Mouse (Mus musculus): ENCODE measurements around the gene Optn. TPM values are rescaled to one million over a fixed set of nuclear protein-coding genes. Genes with fewer than 3 reads are reported as not detected.

The Optn gene
- total RNA-seq, 1 experiment, result 4.6 TPM

DNA sequence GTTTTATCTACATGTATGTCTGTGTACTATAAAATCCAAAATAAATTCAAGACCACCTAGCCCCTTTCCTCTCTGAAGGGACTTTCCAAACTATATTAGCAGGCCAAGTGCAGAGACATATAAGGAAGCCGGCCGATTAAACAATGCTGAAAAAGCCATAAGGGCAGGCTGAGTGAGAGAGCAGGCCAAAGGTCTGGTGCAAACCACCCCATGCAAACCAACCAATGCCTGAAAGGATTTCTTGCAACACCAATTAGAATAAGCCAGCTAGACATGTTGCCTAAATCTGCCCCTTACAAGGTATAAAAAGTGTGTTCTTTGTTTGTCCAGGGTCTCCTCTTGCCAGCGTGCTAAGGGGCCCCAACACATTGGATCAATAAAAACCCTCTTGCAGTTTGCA lies 23.8 kb upstream of the Optn start:
- Histone ChIP-seq H3K36me3 (ENCODE audit: control insufficient read depth, insufficient read depth, low read length, poor library complexity, severe bottlenecking) (no peaks in the 10 kb centered on the region), H3K9ac (ENCODE audit: insufficient read depth, low read depth, low read length, poor library complexity, severe bottlenecking) (no peak overlapping the region), H3K4me3 (ENCODE audit: insufficient read depth in 1 of 2, low read depth in 1 of 2, low read length in 2 of 2, poor library complexity in 1 of 2, severe bottlenecking in 1 of 2) (no peak overlapping the region), H3K9me3 (ENCODE audit: control insufficient read depth, insufficient read depth, low read depth, low read length) (no peaks in the 10 kb centered on the region), H3K4me1 (ENCODE audit: control insufficient read depth in 2 of 2, insufficient read depth in 2 of 2, low read length in 2 of 2, poor library complexity in 1 of 2) (no peaks in the 10 kb centered on the region), H3K27ac (ENCODE audit: insufficient read depth, low read depth, low read length, poor library complexity, severe bottlenecking) (no peak overlapping the region)
- no peak for TF ChIP-seq ZC3H11A (IDR thresholded peaks at IDR 0.05; ENCODE audit: borderline replicate concordance, low read depth, low read length)
- TF ChIP-seq HCFC1 (IDR thresholded peaks at IDR 0.05; ENCODE audit: borderline replicate concordance, insufficient read depth, low read length), result no peak
- TF ChIP-seq CHD2 (IDR thresholded peaks at IDR 0.05; ENCODE audit: low read depth, low read length), result no peak
- no peak for TF ChIP-seq ZNF384 (IDR thresholded peaks at IDR 0.05; ENCODE audit: low read depth, low read length)
- TF ChIP-seq MAFK (IDR thresholded peaks at IDR 0.05; ENCODE audit: insufficient read depth, low read depth, low read length), result no peak
- DNase-seq (ENCODE audit: low read depth, low spot score), result no peak
- in situ Hi-C loops (cut with MboI; ENCODE audit: low sequenced_read_pairs in 2 of 2, unreplicated experiment in 2 of 2), result loop anchor here in 1 of 2 experiments (25.0 kb wide), 1 partner anchor 325 kb away; no protein-coding TSS in a partner anchor

GRCm38 (mm10) chr2:5083739-5084138 lies 19.9 kb upstream of the Optn start:
- in situ Hi-C loops (cut with MboI; ENCODE audit: low sequenced_read_pairs in 2 of 2, unreplicated experiment in 2 of 2), result loop anchor here in 1 of 2 experiments (25.0 kb wide), 1 partner anchor 329 kb away; no protein-coding TSS in a partner anchor
- no peak overlapping the region for H3K9ac ChIP-seq (ENCODE audit: insufficient read depth, low read depth, low read length, poor library complexity, severe bottlenecking)
- no peaks in the 10 kb centered on the region for H3K9me3 ChIP-seq (ENCODE audit: control insufficient read depth, insufficient read depth, low read depth, low read length)
- no peak overlapping the region for H3K4me3 ChIP-seq (ENCODE audit: insufficient read depth in 1 of 2, low read depth in 1 of 2, low read length in 2 of 2, poor library complexity in 1 of 2, severe bottlenecking in 1 of 2)
- peaks cover 3% of the 10 kb centered on the region in 2 experiments; a peak in 1 of 4 replicates for H3K4me1 ChIP-seq (ENCODE audit: control insufficient read depth in 2 of 2, insufficient read depth in 2 of 2, low read length in 2 of 2, poor library complexity in 1 of 2)
- H3K27ac ChIP-seq (ENCODE audit: insufficient read depth, low read depth, low read length, poor library complexity, severe bottlenecking), result no peak overlapping the region
- no peaks in the 10 kb centered on the region for H3K36me3 ChIP-seq (ENCODE audit: control insufficient read depth, insufficient read depth, low read length, poor library complexity, severe bottlenecking)
- no peak for DNase-seq (ENCODE audit: low read depth, low spot score)
- no peak for TF ChIP-seq ZC3H11A (IDR thresholded peaks at IDR 0.05; ENCODE audit: borderline replicate concordance, low read depth, low read length)
- TF ChIP-seq HCFC1 (IDR thresholded peaks at IDR 0.05; ENCODE audit: borderline replicate concordance, insufficient read depth, low read length), result no peak
- TF ChIP-seq MAFK (IDR thresholded peaks at IDR 0.05; ENCODE audit: insufficient read depth, low read depth, low read length), result peak; percentile 59
- TF ChIP-seq ZNF384 (IDR thresholded peaks at IDR 0.05; ENCODE audit: low read depth, low read length), result no peak
- no peak for TF ChIP-seq CHD2 (IDR thresholded peaks at IDR 0.05; ENCODE audit: low read depth, low read length)

- no peaks in the 10 kb centered on the region for H3K36me3 ChIP-seq (ENCODE audit: control insufficient read depth, insufficient read depth, low read length, poor library complexity, severe bottlenecking)
- H3K9me3 ChIP-seq (ENCODE audit: control insufficient read depth, insufficient read depth, low read depth, low read length), result no peaks in the 10 kb centered on the region
- in situ Hi-C loops (cut with MboI; ENCODE audit: low sequenced_read_pairs in 2 of 2, unreplicated experiment in 2 of 2), result loop anchor here in 1 of 2 experiments (25.0 kb wide), 1 partner anchor 332 kb away; no protein-coding TSS in a partner anchor
- H3K9ac ChIP-seq (ENCODE audit: insufficient read depth, low read depth, low read length, poor library complexity, severe bottlenecking), result no peak overlapping the region; the same call in 1 of the 2 replicates
- no peak for DNase-seq (ENCODE audit: low read depth, low spot score)
- peak; percentile 83 for TF ChIP-seq MAFK (IDR thresholded peaks at IDR 0.05; ENCODE audit: insufficient read depth, low read depth, low read length)
- TF ChIP-seq ZC3H11A (IDR thresholded peaks at IDR 0.05; ENCODE audit: borderline replicate concordance, low read depth, low read length), result peak; percentile 92
- no peak for TF ChIP-seq HCFC1 (IDR thresholded peaks at IDR 0.05; ENCODE audit: borderline replicate concordance, insufficient read depth, low read length)
- peak overlapping the region in 1 of 2 experiments; percentile 8; a peak in 2 of 4 replicates for H3K4me3 ChIP-seq (ENCODE audit: insufficient read depth in 1 of 2, low read depth in 1 of 2, low read length in 2 of 2, poor library complexity in 1 of 2, severe bottlenecking in 1 of 2)
- H3K27ac ChIP-seq (ENCODE audit: insufficient read depth, low read depth, low read length, poor library complexity, severe bottlenecking), result peak overlapping the region; percentile 73; the same call in 1 of the 2 replicates
- peaks cover 11 to 22% of the 10 kb centered on the region in 2 experiments for H3K4me1 ChIP-seq (ENCODE audit: control insufficient read depth in 2 of 2, insufficient read depth in 2 of 2, low read length in 2 of 2, poor library complexity in 1 of 2)
These were observed 16.4 kb upstream of the Optn start for GRCm38 (mm10) chr2:5080053-5080787.

GRCm38 (mm10) chr2:5077937-5078336 lies 14.1 kb upstream of the Optn start:
- no peaks in the 10 kb centered on the region for H3K36me3 ChIP-seq (ENCODE audit: control insufficient read depth, insufficient read depth, low read length, poor library complexity, severe bottlenecking)
- H3K27ac ChIP-seq (ENCODE audit: insufficient read depth, low read depth, low read length, poor library complexity, severe bottlenecking), result peak overlapping the region; percentile 84; the same call in 1 of the 2 replicates
- DNase-seq (ENCODE audit: low read depth, low spot score), result no peak
- in situ Hi-C loops (cut with MboI; ENCODE audit: low sequenced_read_pairs in 2 of 2, unreplicated experiment in 2 of 2), result loop anchor here in 1 of 2 experiments (25.0 kb wide), 1 partner anchor 334 kb away; no protein-coding TSS in a partner anchor
- H3K4me1 ChIP-seq (ENCODE audit: control insufficient read depth in 2 of 2, insufficient read depth in 2 of 2, low read length in 2 of 2, poor library complexity in 1 of 2), result peaks cover 13 to 28% of the 10 kb centered on the region in 2 experiments
- H3K9me3 ChIP-seq (ENCODE audit: control insufficient read depth, insufficient read depth, low read depth, low read length), result no peaks in the 10 kb centered on the region
- H3K4me3 ChIP-seq (ENCODE audit: insufficient read depth in 1 of 2, low read depth in 1 of 2, low read length in 2 of 2, poor library complexity in 1 of 2, severe bottlenecking in 1 of 2), result no peak overlapping the region
- TF ChIP-seq ZC3H11A (IDR thresholded peaks at IDR 0.05; ENCODE audit: borderline replicate concordance, low read depth, low read length), result no peak
- TF ChIP-seq ZNF384 (IDR thresholded peaks at IDR 0.05; ENCODE audit: low read depth, low read length), result no peak
- no peak for TF ChIP-seq MAFK (IDR thresholded peaks at IDR 0.05; ENCODE audit: insufficient read depth, low read depth, low read length)
- no peak for TF ChIP-seq CHD2 (IDR thresholded peaks at IDR 0.05; ENCODE audit: low read depth, low read length)
- TF ChIP-seq HCFC1 (IDR thresholded peaks at IDR 0.05; ENCODE audit: borderline replicate concordance, insufficient read depth, low read length), result no peak
- 0 out of 2 replicates have a peak overlapping the region, but pooled peaks have one; percentile 11 for H3K9ac ChIP-seq (ENCODE audit: insufficient read depth, low read depth, low read length, poor library complexity, severe bottlenecking)

All from ES-E14 (cell line).